Mouse (Mus musculus) gastrocnemius, adult 18-20 months (tissue): ENCODE results near the gene Ptch1. TPM values are rescaled to one million over a fixed set of nuclear protein-coding genes. Genes with fewer than 3 reads are reported as not detected.
A peak's percentile ranks its signal among the peaks of the same experiment; 100 is the strongest.

Experiments used
- DNase-seq: peaks from one replicate; pipeline ENCODE4 v3.0.0; 2021; ENCODE audit warnings: low spot score
- total RNA-seq, 2 experiments: library from RNA; stranded (reverse); gene quantifications; 2 replicates each; pipeline ENCODE4 v1.2.3; 2021

Ptch1 gene
- total RNA-seq, 2 experiments from 2014 or later = 5.7 to 8.5 TPM

GRCm38 (mm10) chr13:63563781-63564625 lies 9.4 kb downstream of the Ptch1 start:
- peak; percentile 40 for DNase-seq

GRCm38 (mm10) chr13:63562972-63563780 lies 10.2 kb downstream of the Ptch1 start:
- DNase-seq = peak; percentile 47

- no peak for DNase-seq
Observed at GRCm38 (mm10) chr13:63562141-63562971, 11.0 kb downstream of the Ptch1 start.

- DNase-seq = no peak
Observed at GRCm38 (mm10) chr13:63558297-63558890, 15.0 kb downstream of the Ptch1 start.

GRCm38 (mm10) chr13:63556431-63556830 lies 17.0 kb downstream of the Ptch1 start:
- DNase-seq = no peak

GRCm38 (mm10) chr13:63555885-63556284 lies 17.5 kb downstream of the Ptch1 start:
- no peak for DNase-seq

GRCm38 (mm10) chr13:63554569-63554968 lies 18.8 kb downstream of the Ptch1 start:
- DNase-seq = no peak

- no peak for DNase-seq
Observed at GRCm38 (mm10) chr13:63553436-63553835, 20.0 kb downstream of the Ptch1 start.

GRCm38 (mm10) chr13:63552291-63552932 lies 21.0 kb downstream of the Ptch1 start:
- DNase-seq = no peak

GRCm38 (mm10) chr13:63551552-63552290 lies 21.7 kb downstream of the Ptch1 start:
- DNase-seq = no peak

- no peak for DNase-seq
Observed at GRCm38 (mm10) chr13:63550367-63550766, 23.0 kb downstream of the Ptch1 start.

- no peak for DNase-seq
Observed at GRCm38 (mm10) chr13:63549210-63549609, 24.2 kb downstream of the Ptch1 start.

- peak; percentile 7 for DNase-seq
Observed at GRCm38 (mm10) chr13:63548571-63548970, 24.8 kb downstream of the Ptch1 start.

- DNase-seq = no peak
Observed at GRCm38 (mm10) chr13:63545291-63545690, 28.1 kb downstream of the Ptch1 start.

GRCm38 (mm10) chr13:63544967-63545253 lies 28.5 kb downstream of the Ptch1 start:
- DNase-seq = no peak

- no peak for DNase-seq
Observed at GRCm38 (mm10) chr13:63544119-63544966, 29.1 kb downstream of the Ptch1 start.

GRCm38 (mm10) chr13:63543459-63543858 lies 29.9 kb downstream of the Ptch1 start:
- no peak for DNase-seq

- no peak for DNase-seq
Observed at GRCm38 (mm10) chr13:63542796-63543384, 30.5 kb downstream of the Ptch1 start.

GRCm38 (mm10) chr13:63541510-63541909 lies 31.9 kb downstream of the Ptch1 start:
- DNase-seq = no peak
